Mouse (Mus musculus): ENCODE measurements around the gene Gsdmc3. TPM values are rescaled to one million over a fixed set of nuclear protein-coding genes. Genes with fewer than 3 reads are reported as not detected.
"Not testable (repeated sequence)": the region's sequence is repeated elsewhere in the genome, so short reads cannot be mapped to it uniquely, and the experiment has no call there.

The Gsdmc3 gene
- not detected for total RNA-seq (2021)
- long read RNA-seq, experiment 1, result 0 reads
- long read RNA-seq, experiment 2, result 0 reads

- DNase-seq, result not testable (repeated sequence)
These were observed at the start of gene Gsdmc3 for GRCm38 (mm10) chr15:63878458-63878857. Gene Gsdmc3, minus strand, starts transcription at chr15:63878558.

GRCm38 (mm10) chr15:63926201-63926600, 47.8 kb upstream of the Gsdmc3 start:
- no peak for DNase-seq

GRCm38 (mm10) chr15:63924484-63924883, 46.1 kb upstream of the Gsdmc3 start:
- DNase-seq, result peak; percentile 15

GRCm38 (mm10) chr15:63921618-63922017, 43.3 kb upstream of the Gsdmc3 start:
- not testable (repeated sequence) for DNase-seq

GRCm38 (mm10) chr15:63919728-63920127, 41.4 kb upstream of the Gsdmc3 start:
- not testable (repeated sequence) for DNase-seq

GRCm38 (mm10) chr15:63916584-63916983, 38.2 kb upstream of the Gsdmc3 start:
- not testable (repeated sequence) for DNase-seq

- not testable (repeated sequence) for DNase-seq
These were observed 33.8 kb upstream of the Gsdmc3 start, which contains the start of gene Gsdmc4 for GRCm38 (mm10) chr15:63912197-63912596. Gene Gsdmc4, minus strand, starts transcription at chr15:63912297.

GRCm38 (mm10) chr15:63909896-63910295, 31.5 kb upstream of the Gsdmc3 start:
- not testable (repeated sequence) for DNase-seq

- DNase-seq, result peak; percentile 45
These were observed 17.4 kb upstream of the Gsdmc3 start for GRCm38 (mm10) chr15:63895560-63896353.

- not testable (repeated sequence) for DNase-seq
These were observed 10.1 kb upstream of the Gsdmc3 start for GRCm38 (mm10) chr15:63888440-63888839.

- DNase-seq, result not testable (repeated sequence)
These were observed 9.6 kb upstream of the Gsdmc3 start for GRCm38 (mm10) chr15:63887949-63888348.

- not testable (repeated sequence) for DNase-seq
These were observed 2.2 kb downstream of the Gsdmc3 start for GRCm38 (mm10) chr15:63876160-63876559.

- not testable (repeated sequence) for DNase-seq
These were observed 16.4 kb downstream of the Gsdmc3 start for GRCm38 (mm10) chr15:63861965-63862364.

Other genes starting within 250 kb of the Gsdmc3 start
- gene Gsdmc2, start 33.4 kb downstream of the Gsdmc3 start, total RNA-seq (2021), result not detected
- not detected for gene Gsdmc4, start 33.7 kb upstream of the Gsdmc3 start, total RNA-seq (2021)
- gene Fam49b, start 181.9 kb upstream of the Gsdmc3 start, total RNA-seq (2021), result 10 to 100 TPM; 36.2 to 39.0 TPM